Mouse (Mus musculus): ENCODE data around the gene Mylip.

DNA sequence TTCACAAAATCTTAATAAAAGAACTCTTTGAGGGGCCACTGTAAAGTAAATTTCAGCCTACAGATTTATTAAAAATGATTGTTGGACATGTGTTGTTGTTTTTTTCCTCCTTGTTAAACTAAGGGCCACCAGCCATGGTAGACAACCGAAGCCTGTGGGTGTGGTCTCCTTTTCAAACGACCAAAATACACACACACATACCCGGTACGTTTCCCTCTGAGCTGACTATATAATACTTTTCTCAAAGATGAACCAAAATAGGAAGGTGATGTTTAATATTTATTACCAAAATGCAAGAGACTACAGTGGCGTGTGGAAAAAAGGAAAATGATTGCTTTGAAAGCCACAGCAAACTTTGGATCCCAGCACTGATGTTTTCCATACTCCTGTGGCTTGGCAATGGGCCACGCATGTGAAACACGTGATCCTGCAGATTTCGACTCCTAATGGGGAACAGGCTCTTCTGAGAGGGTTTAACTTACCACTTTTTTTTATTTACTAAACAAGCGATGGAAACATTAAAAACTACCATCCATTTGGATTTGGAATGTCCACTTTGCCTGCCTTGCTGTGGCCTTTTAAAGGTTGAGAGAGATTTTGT is 2.4 kb downstream of the Mylip start:
- no peak for TF ChIP-seq POLR2A (IDR thresholded peaks at IDR 0.05; ENCODE audit: insufficient read depth, low read depth, low read length)
- no peak for TF ChIP-seq CTCF (IDR thresholded peaks at IDR 0.05; ENCODE audit: insufficient read depth, low read depth, low read length)

Measured in olfactory bulb, adult 2 months (tissue).